Mouse (Mus musculus) CD4-positive, CD25-positive, alpha-beta regulatory T cell, adult 9 weeks (primary cell): Measurements from ENCODE around the gene Rhox11. TPM values are rescaled to one million over a fixed set of nuclear protein-coding genes. Genes with fewer than 3 reads are reported as not detected.

ENCODE experiments used
- polyA plus RNA-seq: library from polyadenylated mRNA; unstranded; fragments of 100-300 nt; shearing (Covaris generic); gene quantifications from one replicate; pipeline ENCODE4 v1.2.1, GENCODE M21; 2017

The Rhox11 gene
- not detected for polyA plus RNA-seq

GRCm38 (mm10) chrX:38085041-38085440 is at the start of gene Rhox11:
Gene Rhox11, minus strand, starts transcription at chrX:38085141.

GRCm38 (mm10) chrX:38120982-38121381 is 36.0 kb upstream of the Rhox11 start, which contains the start of gene Rhox13:
Gene Rhox13, plus strand, starts transcription at chrX:38121219.

GRCm38 (mm10) chrX:38110807-38111206 is 25.9 kb upstream of the Rhox11 start, which contains the start of gene Rhox12:
Gene Rhox12, minus strand, starts transcription at chrX:38110907.

GRCm38 (mm10) chrX:38066175-38066574 is 18.8 kb downstream of the Rhox11 start, which contains the start of gene Rhox10:
Gene Rhox10, plus strand, starts transcription at chrX:38066475.

GRCm38 (mm10) chrX:38043014-38043413 is 41.9 kb downstream of the Rhox11 start, which contains the start of gene Btg1-ps2:
Gene Btg1-ps2, minus strand, starts transcription at chrX:38043114.

Other genes with a start within 250 kb of the Rhox11 start
- not detected for gene Rhox8, start 206.2 kb downstream of the Rhox11 start, polyA plus RNA-seq
- not detected for gene Rhox7b, start 187.9 kb downstream of the Rhox11 start, polyA plus RNA-seq
- gene Rhox9, start 183.4 kb downstream of the Rhox11 start, polyA plus RNA-seq = not detected
- not detected for gene Btg1-ps1, start 66.3 kb downstream of the Rhox11 start, polyA plus RNA-seq
- gene Btg1-ps2, start 42.0 kb downstream of the Rhox11 start, polyA plus RNA-seq = not detected
- not detected for gene Rhox10, start 18.7 kb downstream of the Rhox11 start, polyA plus RNA-seq
- not detected for gene Rhox12, start 25.8 kb upstream of the Rhox11 start, polyA plus RNA-seq
- not detected for gene Rhox13, start 36.1 kb upstream of the Rhox11 start, polyA plus RNA-seq
- gene Zbtb33, start 104.7 kb upstream of the Rhox11 start, polyA plus RNA-seq = 1.3 TPM
- gene Tmem255a, start 167.3 kb upstream of the Rhox11 start, polyA plus RNA-seq = 1.1 TPM
- not detected for gene Atp1b4, start 231.0 kb upstream of the Rhox11 start, polyA plus RNA-seq